Mouse (Mus musculus) hindbrain, postnatal 0 days (tissue): ENCODE measurements around the gene Tenm4. TPM values are rescaled to one million over a fixed set of nuclear protein-coding genes. Genes with fewer than 3 reads are reported as not detected.

Experiments
- ATAC-seq: fragments of 200-750 bp; cut with Nextera tagmentation; 2 replicates; pipeline ENCODE4 v1.8.0; 2017; ENCODE audit warnings: mild to moderate bottlenecking, moderate TSS enrichment, moderate library complexity
- DNase-seq: peaks from one replicate; pipeline ENCODE4 v3.0.0-alpha.2; 2015; ENCODE audit warnings: low spot score
- H3K27ac ChIP-seq: fragments of 300-500 bp; sonication (generic); 2 replicates; pipeline ENCODE4 v1.5.1; 2014; ENCODE audit warnings: mild to moderate bottlenecking
- H3K27me3 ChIP-seq: fragments of 300-500 bp; sonication (generic); 2 replicates; pipeline ENCODE4 v1.6.1; 2014; ENCODE audit warnings: low read length, mixed read lengths; ENCODE audit not compliant: insufficient read depth
- H3K36me3 ChIP-seq: fragments of 300-500 bp; sonication (generic); 2 replicates; pipeline ENCODE4 v1.6.1; 2014; ENCODE audit warnings: low read length, mixed read lengths; ENCODE audit not compliant: insufficient read depth
- H3K4me1 ChIP-seq: fragments of 300-500 bp; sonication (generic); 2 replicates; pipeline ENCODE4 v1.6.1; 2014; ENCODE audit warnings: antibody characterized with exemption, low read length, mixed read lengths; ENCODE audit not compliant: insufficient read depth
- H3K4me2 ChIP-seq: fragments of 300-500 bp; sonication (generic); 2 replicates; pipeline ENCODE4 v1.6.1; 2014; ENCODE audit warnings: low read depth, mild to moderate bottlenecking, low read length, moderate library complexity, mixed read lengths
- H3K4me3 ChIP-seq: fragments of 300-500 bp; sonication (generic); 2 replicates; pipeline ENCODE4 v1.5.1; 2014; ENCODE audit warnings: low read length
- H3K9ac ChIP-seq: fragments of 300-500 bp; sonication (generic); replicated peaks from 2 replicates; pipeline ENCODE4 v1.6.1; 2014; ENCODE audit warnings: mild to moderate bottlenecking, low read length, moderate library complexity, mixed read lengths
- H3K9me3 ChIP-seq: fragments of 300-500 bp; sonication (generic); 2 replicates; pipeline ENCODE4 v1.6.1; 2016; ENCODE audit warnings: low read length, mixed read lengths
- CTCF ChIP-seq: IDR thresholded peaks from 2 replicates; pipeline ENCODE4 v1.5.1; 2016; ENCODE audit warnings: antibody characterized with exemption, control low read depth, low read depth
- WGBS: fragments of 180-500 bp; shearing (Covaris S2); extraction: QIAGEN DNeasy Blood & Tissue Kit; methylation state at CpG from one replicate; pipeline ENCODE4 v1.1.7; 2014; 5-methylcytosine and 5-hydroxymethylcytosine counted together
- polyA plus RNA-seq: library from polyadenylated mRNA; unstranded; fragments of >200 nt; fragmentation: Nextera tagmentation; extraction: Ambion mirVana; gene quantifications from 2 replicates; pipeline ENCODE4 v1.2.1, GENCODE M21; 2015
- total RNA-seq: library from RNA; depleted of rRNA; stranded (reverse); fragments of >200 nt; gene quantifications from 2 replicates; pipeline ENCODE4 v1.2.3, GENCODE M21; 2014

Gene Tenm4
- total and polyA plus RNA-seq, 2 experiments from 2014 or later: 24.1 to 49.7 TPM

DNA sequence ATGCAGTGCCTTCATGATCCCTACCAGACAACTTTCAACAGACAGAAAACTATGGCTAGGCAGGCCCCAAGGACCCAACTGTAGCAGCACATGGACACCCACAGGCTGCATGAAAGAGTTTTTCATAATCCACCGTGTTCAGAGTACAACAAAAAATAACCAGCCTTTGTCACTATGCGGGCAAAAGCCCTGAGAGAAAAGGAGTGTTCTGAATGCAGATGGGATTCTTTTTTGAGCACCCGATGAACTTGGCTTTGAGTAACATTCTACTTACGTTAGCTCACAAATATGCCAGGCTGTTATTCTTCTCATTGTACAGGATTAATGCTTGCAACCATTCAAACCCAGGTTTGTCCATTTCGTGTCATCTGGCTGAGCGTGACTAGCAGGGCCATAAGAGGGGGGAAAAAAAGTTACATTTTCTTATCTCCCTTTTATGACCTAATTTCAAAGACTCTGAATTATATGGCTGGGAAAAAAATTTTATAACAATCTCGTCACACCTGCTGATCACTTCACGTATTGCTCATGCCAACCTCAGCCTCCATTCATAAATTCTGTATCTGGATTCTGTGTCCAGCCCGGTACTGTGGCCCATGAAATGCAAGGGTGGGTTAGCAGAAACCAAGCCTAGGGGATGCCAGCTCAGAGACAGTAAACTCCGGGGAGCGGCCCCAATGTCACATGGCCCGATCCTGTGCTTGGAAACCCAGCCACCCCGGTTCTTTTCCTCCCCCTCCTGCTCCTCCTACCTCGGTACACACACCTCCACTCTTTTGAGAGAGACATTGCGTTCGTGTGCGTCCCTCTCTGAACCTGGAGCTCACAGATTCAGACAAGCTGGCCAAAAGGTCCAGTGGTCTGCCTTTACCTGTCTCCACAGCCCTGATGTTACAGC lies 732.3 kb downstream of the Tenm4 start:
- Histone ChIP-seq H3K9me3 (no peaks in the 10 kb centered on the region), H3K4me2 (no peak overlapping the region), H3K36me3 (no peaks in the 10 kb centered on the region), H3K27ac (no peak overlapping the region), H3K4me3 (no peak overlapping the region), H3K9ac (no peak overlapping the region), H3K27me3 (no peaks in the 10 kb centered on the region), H3K4me1 (peaks cover 17% of the 10 kb centered on the region; the same call in 1 of the 2 replicates)
- WGBS: 72% methylated on average over 17 of the region's 17 CpGs
- TF ChIP-seq CTCF: no peak
- no peak for DNase-seq
- no peak for ATAC-seq

GRCm38 (mm10) chr7:96904442-96904841 lies 733.4 kb downstream of the Tenm4 start:
- Histone ChIP-seq H3K27ac (no peak overlapping the region), H3K9me3 (no peaks in the 10 kb centered on the region), H3K27me3 (no peaks in the 10 kb centered on the region), H3K4me3 (no peak overlapping the region), H3K4me2 (no peak overlapping the region), H3K36me3 (no peaks in the 10 kb centered on the region), H3K9ac (no peak overlapping the region), H3K4me1 (peaks cover 8% of the 10 kb centered on the region; the same call in 1 of the 2 replicates)
- no peak for DNase-seq
- TF ChIP-seq CTCF: no peak
- WGBS: 45% methylated on average over 3 of the region's 3 CpGs
- ATAC-seq: no peak

DNA sequence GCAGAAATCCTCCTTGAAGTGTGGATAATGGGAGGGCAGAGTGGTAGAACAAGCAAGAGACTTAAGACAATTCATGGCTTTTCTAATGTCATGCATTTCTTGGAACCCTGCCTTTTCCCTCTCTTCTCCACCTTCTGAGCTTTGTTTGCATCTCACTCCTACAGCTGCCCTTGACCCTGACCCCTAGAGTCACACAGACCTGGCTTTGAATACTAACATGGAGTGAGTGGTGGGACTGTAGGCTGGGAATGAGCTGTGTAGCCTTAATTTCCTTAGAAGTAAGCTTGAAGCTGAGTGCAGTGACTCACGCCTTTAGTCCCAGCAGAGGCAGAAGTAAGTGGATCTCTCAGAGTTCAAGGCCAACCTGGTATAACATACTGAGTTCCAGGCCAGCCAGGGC lies 733.9 kb downstream of the Tenm4 start:
- ATAC-seq (no peak), DNase-seq (no peak)
- WGBS: 85% methylated on average over 1 of the region's 1 CpGs
- no peak overlapping the region for H3K4me2 ChIP-seq
- no peaks in the 10 kb centered on the region for H3K27me3 ChIP-seq
- TF ChIP-seq CTCF: no peak
- no peak overlapping the region for H3K4me3 ChIP-seq
- H3K27ac ChIP-seq: no peak overlapping the region
- H3K9me3 ChIP-seq: no peaks in the 10 kb centered on the region
- H3K9ac ChIP-seq: no peak overlapping the region
- H3K4me1 ChIP-seq: peaks cover 8% of the 10 kb centered on the region; the same call in 1 of the 2 replicates
- no peaks in the 10 kb centered on the region for H3K36me3 ChIP-seq

DNA sequence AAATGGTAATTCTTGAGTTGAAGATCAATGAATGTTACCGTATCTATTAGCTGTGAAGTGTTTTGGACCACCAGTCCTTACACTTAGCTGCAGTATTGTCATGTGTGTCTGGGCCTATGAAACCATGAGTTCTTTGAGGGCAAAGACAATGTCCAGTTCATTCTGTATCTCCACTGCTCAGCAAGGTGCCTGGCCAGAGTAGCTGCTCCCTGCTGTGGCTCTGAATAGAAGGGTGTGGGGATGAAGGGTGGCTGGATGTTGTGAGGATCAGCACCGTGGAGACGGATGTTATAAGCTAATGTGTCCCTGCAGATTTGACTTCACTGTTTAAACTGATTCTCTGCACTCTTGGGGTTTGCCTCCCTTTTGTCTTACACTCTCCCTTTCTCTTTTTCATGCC lies 734.4 kb downstream of the Tenm4 start:
- no peaks in the 10 kb centered on the region for H3K27me3 ChIP-seq
- no peaks in the 10 kb centered on the region for H3K36me3 ChIP-seq
- H3K9me3 ChIP-seq: no peaks in the 10 kb centered on the region
- no peak overlapping the region for H3K4me2 ChIP-seq
- no peak for ATAC-seq
- no peak overlapping the region for H3K9ac ChIP-seq
- WGBS: 59% methylated on average over 3 of the region's 3 CpGs
- TF ChIP-seq CTCF: no peak
- H3K4me1 ChIP-seq: peaks cover 8% of the 10 kb centered on the region; the same call in 1 of the 2 replicates
- no peak overlapping the region for H3K27ac ChIP-seq
- H3K4me3 ChIP-seq: no peak overlapping the region
- DNase-seq: no peak

DNA sequence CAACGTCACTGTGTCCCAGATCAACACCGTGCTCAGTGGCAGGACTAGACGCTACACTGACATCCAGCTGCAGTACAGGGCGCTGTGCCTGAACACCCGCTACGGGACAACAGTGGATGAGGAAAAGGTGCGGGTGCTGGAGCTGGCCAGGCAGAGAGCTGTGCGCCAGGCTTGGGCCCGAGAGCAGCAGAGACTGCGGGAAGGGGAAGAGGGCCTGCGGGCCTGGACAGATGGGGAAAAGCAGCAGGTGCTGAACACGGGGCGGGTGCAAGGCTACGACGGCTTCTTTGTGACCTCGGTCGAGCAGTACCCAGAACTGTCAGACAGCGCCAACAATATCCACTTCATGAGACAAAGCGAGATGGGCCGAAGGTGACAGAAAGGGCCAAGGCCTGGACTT lies 735.2 kb downstream of the Tenm4 start:
- H3K4me2 ChIP-seq: no peak overlapping the region
- no peaks in the 10 kb centered on the region for H3K9me3 ChIP-seq
- peaks cover 8% of the 10 kb centered on the region; the same call in 1 of the 2 replicates for H3K4me1 ChIP-seq
- no peaks in the 10 kb centered on the region for H3K36me3 ChIP-seq
- TF ChIP-seq CTCF: no peak
- ATAC-seq (peak; percentile 44; the same call in 1 of the 2 replicates), DNase-seq (no peak)
- no peak overlapping the region for H3K9ac ChIP-seq
- no peak overlapping the region for H3K27ac ChIP-seq
- H3K4me3 ChIP-seq: no peak overlapping the region
- 66% methylated on average over 20 of the region's 20 CpGs for WGBS
- H3K27me3 ChIP-seq: no peaks in the 10 kb centered on the region

DNA sequence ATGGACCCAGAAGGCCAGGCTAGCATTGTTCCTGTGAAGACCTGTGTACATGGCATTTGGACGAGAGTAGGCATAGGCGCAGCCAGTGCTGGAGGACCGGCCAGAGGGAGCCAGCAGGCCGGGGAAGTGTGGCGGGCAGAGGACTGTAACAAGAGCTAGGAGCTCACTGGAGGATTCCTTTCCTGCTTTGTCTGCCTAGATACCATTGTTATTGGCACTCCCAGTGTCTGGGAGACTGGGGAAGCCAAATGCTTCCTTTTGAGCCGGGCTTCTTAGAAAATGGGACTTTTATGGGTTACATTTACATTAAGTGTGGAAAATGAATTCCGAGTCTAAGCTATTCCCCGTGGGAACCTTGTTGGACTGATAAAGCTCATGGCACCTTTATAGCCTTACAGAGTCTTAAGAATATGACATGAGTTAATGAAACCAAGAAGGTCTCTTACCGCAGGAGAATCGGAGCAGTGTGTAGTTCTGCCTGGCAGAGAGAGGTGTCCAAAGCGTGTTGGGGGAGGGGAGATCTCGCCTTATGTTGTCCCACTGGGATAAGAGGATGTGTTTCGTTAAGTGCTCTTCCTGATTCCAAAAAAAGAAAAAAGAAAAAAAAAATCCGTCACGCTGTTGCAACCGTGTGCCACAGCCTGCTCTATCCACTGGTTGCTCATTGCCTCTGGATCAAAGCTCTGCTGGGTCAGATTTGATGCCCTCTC lies 737.1 kb downstream of the Tenm4 start:
- H3K9me3 ChIP-seq: no peaks in the 10 kb centered on the region
- H3K27me3 ChIP-seq: no peaks in the 10 kb centered on the region
- H3K9ac ChIP-seq: no peak overlapping the region
- no peaks in the 10 kb centered on the region for H3K36me3 ChIP-seq
- no peak overlapping the region for H3K4me2 ChIP-seq
- ATAC-seq (no peak), DNase-seq (no peak)
- peaks cover 8% of the 10 kb centered on the region; the same call in 1 of the 2 replicates for H3K4me1 ChIP-seq
- H3K27ac ChIP-seq: no peak overlapping the region
- TF ChIP-seq CTCF: no peak
- 56% methylated on average over 16 of the region's 16 CpGs for WGBS
- H3K4me3 ChIP-seq: no peak overlapping the region

GRCm38 (mm10) chr7:96909856-96910255 lies 738.8 kb downstream of the Tenm4 start:
- WGBS: 69% methylated on average over 5 of the region's 5 CpGs
- Histone ChIP-seq H3K4me1 (peaks cover 4% of the 10 kb centered on the region; the same call in 1 of the 2 replicates), H3K9me3 (no peaks in the 10 kb centered on the region), H3K27ac (no peak overlapping the region), H3K4me2 (no peak overlapping the region), H3K4me3 (no peak overlapping the region), H3K36me3 (no peaks in the 10 kb centered on the region), H3K9ac (no peak overlapping the region), H3K27me3 (no peaks in the 10 kb centered on the region)
- ATAC-seq (no peak), DNase-seq (no peak)
- TF ChIP-seq CTCF: no peak
